Mouse (Mus musculus) C2C12 (cell line): Measurements from ENCODE around the gene Cmas.

Source experiments
- CEBPB ChIP-seq: IDR thresholded peaks from one replicate; pipeline ENCODE4 v1.6.1; 2011; ENCODE audit warnings: low read depth, mild to moderate bottlenecking, control low read depth, moderate library complexity
- CTCF ChIP-seq: IDR thresholded peaks from one replicate; pipeline ENCODE4 v1.5.1; 2011; ENCODE audit not compliant: control insufficient read depth, insufficient read depth, insufficient read length
- MAX ChIP-seq: IDR thresholded peaks from one replicate; pipeline ENCODE4 v1.6.1; 2011; ENCODE audit warnings: mild to moderate bottlenecking, control low read depth
- MYOD1 ChIP-seq: IDR thresholded peaks from one replicate; pipeline ENCODE4 v1.6.1; 2011; ENCODE audit warnings: low read depth; ENCODE audit not compliant: control insufficient read depth, insufficient read length

- TF ChIP-seq CTCF (no peak), MAX (no peak), CEBPB (no peak), MYOD1 (no peak)
These were observed 45.4 kb upstream of the Cmas start for GRCm38 (mm10) chr6:142711106-142711505.
